Mouse (Mus musculus): Measurements from ENCODE around the gene 1810046K07Rik. TPM values are rescaled to one million over a fixed set of nuclear protein-coding genes. Genes with fewer than 3 reads are reported as not detected.

Gene 1810046K07Rik
- polyA plus RNA-seq, 1 experiment from 2014 or later = not detected

DNA sequence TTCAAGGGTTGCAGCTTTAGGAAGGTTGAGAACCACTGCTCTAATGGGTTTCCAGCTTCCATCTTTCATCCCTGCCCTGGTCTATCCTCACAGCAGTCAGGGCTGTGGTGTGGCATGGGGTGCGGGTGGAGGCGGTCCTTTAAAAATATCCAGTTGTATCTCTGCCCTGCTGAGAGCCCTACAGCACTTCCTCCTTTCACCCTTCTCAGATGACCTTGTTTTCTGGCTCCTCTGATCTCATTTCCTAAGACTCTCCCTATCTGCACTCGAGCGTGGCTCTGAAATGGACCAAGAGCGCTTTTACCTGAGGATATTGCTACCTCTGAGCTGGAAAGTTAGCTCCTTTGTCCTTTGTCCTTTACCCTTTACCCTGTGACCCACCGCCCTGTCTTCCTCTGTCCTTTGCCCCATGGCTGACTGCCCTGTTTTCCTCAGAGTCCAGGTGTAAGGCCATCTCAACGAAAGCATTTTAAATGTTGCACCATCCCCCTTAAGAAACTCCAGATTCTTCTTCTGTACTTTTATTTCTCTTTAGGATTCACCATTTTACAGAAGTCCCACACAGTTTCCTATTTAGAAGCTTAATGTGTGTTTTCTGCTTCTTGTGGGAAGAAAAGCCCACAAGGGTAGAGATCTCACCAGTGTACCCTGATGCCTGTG is 4.2 kb downstream of the 1810046K07Rik start:
- no peak overlapping the region for H3K4me2 ChIP-seq
- H3K4me1 ChIP-seq = no peaks in the 10 kb centered on the region
- no peak overlapping the region for H3K4me3 ChIP-seq (replicated peaks)
- H3K27ac ChIP-seq = no peak overlapping the region
- H3K9ac ChIP-seq = no peak overlapping the region
- ATAC-seq (ENCODE audit: low FRiP score) = no peak
- WGBS = 87% methylated on average over 7 of the region's 7 CpGs
- H3K9me3 ChIP-seq = no peaks in the 10 kb centered on the region
- no peaks in the 10 kb centered on the region for H3K36me3 ChIP-seq (replicated peaks)
- no peaks in the 10 kb centered on the region for H3K27me3 ChIP-seq

DNA sequence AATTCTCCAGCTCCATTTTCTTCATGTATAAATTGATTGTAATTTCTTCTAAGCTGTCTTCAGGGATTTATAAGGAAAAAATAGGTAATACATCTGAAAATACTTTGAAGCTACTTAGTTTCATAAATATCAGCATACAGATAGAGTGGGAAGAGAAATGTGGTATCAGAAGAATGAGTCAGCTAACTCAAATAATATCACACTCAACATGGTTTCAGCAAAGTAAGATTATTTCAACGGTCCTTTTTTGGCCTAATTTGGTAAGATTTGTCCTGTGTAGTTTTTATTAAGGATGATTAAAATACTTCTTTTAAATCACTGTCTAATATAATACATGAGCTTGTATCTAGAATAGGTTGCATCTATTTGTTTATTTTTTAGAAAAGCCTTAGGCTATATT is 8.6 kb downstream of the 1810046K07Rik start:
- Histone ChIP-seq H3K27ac (no peak overlapping the region), H3K27me3 (no peaks in the 10 kb centered on the region), H3K4me1 (no peaks in the 10 kb centered on the region), H3K9me3 (no peaks in the 10 kb centered on the region), H3K36me3 (replicated peaks) (no peaks in the 10 kb centered on the region), H3K4me3 (replicated peaks) (no peak overlapping the region), H3K9ac (no peak overlapping the region), H3K4me2 (no peak overlapping the region)
- 95% methylated on average over 1 of the region's 1 CpGs for WGBS
- no peak for ATAC-seq (ENCODE audit: low FRiP score)

DNA sequence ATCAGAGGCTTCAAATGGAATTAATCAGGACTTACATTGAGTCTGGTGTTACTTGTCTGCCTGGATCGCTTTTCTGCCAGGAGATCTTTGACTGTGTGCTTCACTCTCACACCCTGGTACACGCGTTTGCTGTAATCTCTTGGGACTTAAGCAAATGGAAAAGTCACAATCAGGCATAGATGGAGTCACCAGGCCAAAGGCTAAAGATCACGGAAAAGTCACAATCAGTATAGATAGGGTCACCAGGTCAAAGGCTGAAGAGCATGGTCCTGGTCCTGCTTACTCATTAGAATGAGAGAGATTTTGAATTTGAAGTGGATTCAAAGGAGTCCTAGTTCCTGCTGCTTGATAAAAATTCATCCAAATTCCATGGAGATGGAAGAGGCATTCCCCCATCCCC is 10.5 kb downstream of the 1810046K07Rik start:
- Histone ChIP-seq H3K4me3 (replicated peaks) (no peak overlapping the region), H3K9me3 (no peaks in the 10 kb centered on the region), H3K36me3 (replicated peaks) (no peaks in the 10 kb centered on the region), H3K27me3 (no peaks in the 10 kb centered on the region), H3K4me1 (no peaks in the 10 kb centered on the region), H3K9ac (no peak overlapping the region), H3K27ac (no peak overlapping the region), H3K4me2 (no peak overlapping the region)
- ATAC-seq (ENCODE audit: low FRiP score) = no peak
- WGBS = 83% methylated on average over 4 of the region's 4 CpGs

DNA sequence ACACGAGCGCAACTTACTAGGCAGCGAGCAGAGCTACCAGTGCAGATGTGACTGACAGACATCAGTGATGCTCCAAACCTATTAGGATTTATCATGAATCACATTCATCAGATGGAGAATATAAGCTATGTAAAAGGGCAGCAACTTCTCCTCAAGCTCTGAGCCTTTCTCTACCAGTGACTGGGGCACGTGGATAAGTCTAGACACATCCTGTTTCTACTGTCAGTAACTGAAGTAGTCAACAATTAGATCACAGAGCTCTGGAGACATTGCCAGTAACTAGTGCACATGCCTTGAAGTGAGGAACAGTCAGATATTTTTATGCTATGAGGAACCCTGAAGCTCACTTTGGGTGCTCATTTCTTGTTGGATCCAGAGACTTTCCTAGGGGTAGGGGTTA is 11.4 kb downstream of the 1810046K07Rik start:
- no peaks in the 10 kb centered on the region for H3K27me3 ChIP-seq
- no peak overlapping the region for H3K4me2 ChIP-seq
- H3K36me3 ChIP-seq (replicated peaks) = no peaks in the 10 kb centered on the region
- H3K4me1 ChIP-seq = no peaks in the 10 kb centered on the region
- ATAC-seq (ENCODE audit: low FRiP score) = no peak
- H3K4me3 ChIP-seq (replicated peaks) = no peak overlapping the region
- no peak overlapping the region for H3K9ac ChIP-seq
- H3K9me3 ChIP-seq = no peaks in the 10 kb centered on the region
- WGBS = 93% methylated on average over 4 of the region's 4 CpGs
- no peak overlapping the region for H3K27ac ChIP-seq

DNA sequence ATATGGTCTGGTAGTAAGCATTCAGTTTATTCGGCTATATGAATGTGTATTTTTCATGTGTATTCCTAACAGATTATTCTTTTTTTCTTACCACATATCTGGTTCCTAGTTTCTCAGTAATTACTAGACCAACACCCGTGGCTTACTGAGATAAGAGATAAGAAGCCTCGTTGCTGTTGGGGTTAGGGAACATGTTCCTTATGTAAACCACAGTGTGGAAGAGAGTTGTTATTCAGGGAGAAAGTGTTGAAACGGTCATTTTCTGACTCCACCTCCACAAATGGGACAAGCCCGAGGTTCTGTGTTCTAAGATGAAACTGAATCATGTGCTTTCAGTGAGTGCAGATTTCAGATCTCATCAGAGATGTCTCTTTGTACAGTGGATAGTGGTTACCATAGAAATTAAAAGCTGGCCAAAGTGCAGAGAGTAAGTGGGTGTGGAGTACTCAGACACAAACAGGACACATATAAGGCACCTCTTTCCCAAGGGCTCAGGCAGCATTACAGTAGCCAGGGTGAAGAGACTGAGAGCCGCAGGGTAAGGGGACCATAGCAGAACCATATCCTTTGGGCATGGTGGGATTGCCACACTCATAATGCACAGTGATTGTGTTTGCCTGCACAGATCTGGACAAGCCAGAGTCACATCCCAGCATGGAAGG is 13.2 kb downstream of the 1810046K07Rik start:
- no peak overlapping the region for H3K9ac ChIP-seq
- no peak overlapping the region for H3K4me3 ChIP-seq (replicated peaks)
- H3K27me3 ChIP-seq = no peaks in the 10 kb centered on the region
- no peaks in the 10 kb centered on the region for H3K9me3 ChIP-seq
- H3K27ac ChIP-seq = no peak overlapping the region
- H3K4me1 ChIP-seq = no peaks in the 10 kb centered on the region
- no peak for ATAC-seq (ENCODE audit: low FRiP score)
- WGBS = 84% methylated on average over 6 of the region's 6 CpGs
- no peaks in the 10 kb centered on the region for H3K36me3 ChIP-seq (replicated peaks)
- H3K4me2 ChIP-seq = no peak overlapping the region

DNA sequence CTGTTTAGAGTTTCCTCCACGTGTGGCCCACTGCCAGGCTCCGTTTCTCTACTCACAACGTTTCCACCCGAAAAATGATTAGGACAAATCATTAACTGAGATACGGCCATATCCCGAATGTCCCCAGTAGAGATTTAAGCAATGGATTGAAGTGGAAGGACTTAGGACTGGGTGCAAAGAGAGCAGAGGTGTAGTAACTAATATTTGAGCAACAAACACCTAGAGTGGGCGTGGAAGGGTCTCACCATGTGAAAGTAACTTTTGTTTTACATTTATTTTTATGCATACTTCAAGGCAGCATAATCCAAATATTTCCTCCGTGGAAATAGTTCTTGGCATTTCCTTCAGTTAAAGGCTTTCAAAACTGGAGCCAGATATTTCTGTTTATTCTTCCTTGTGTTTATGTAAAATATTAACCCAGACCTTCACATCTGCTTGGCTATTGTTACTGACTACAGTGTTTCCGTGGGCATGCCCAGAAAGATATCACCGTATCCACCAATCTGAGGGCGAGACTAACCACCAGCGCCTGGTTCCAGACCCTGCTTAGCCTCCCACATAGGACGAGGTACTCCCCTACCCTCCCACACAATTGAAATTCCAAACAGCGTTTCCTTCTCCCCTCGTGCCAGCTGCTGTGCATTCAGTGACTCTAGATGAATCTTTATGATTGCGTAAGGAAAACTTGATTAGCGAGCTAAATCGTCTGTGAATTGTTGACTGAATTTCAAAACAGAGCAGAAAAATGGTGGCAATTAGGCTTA is 16.0 kb downstream of the 1810046K07Rik start:
- H3K27ac ChIP-seq = no peak overlapping the region
- WGBS = 65% methylated on average over 18 of the region's 18 CpGs
- H3K9me3 ChIP-seq = no peaks in the 10 kb centered on the region
- H3K4me2 ChIP-seq = no peak overlapping the region
- no peaks in the 10 kb centered on the region for H3K4me1 ChIP-seq
- H3K36me3 ChIP-seq (replicated peaks) = no peaks in the 10 kb centered on the region
- no peak overlapping the region for H3K9ac ChIP-seq
- ATAC-seq (ENCODE audit: low FRiP score) = no peak
- no peak overlapping the region for H3K4me3 ChIP-seq (replicated peaks)
- no peaks in the 10 kb centered on the region for H3K27me3 ChIP-seq

- H3K27me3 ChIP-seq = no peaks in the 10 kb centered on the region
- 93% methylated on average over 7 of the region's 7 CpGs for WGBS
- no peaks in the 10 kb centered on the region for H3K36me3 ChIP-seq (replicated peaks)
- H3K4me3 ChIP-seq (replicated peaks) = no peak overlapping the region
- no peaks in the 10 kb centered on the region for H3K9me3 ChIP-seq
- ATAC-seq (ENCODE audit: low FRiP score) = no peak
- H3K9ac ChIP-seq = no peak overlapping the region
- no peak overlapping the region for H3K27ac ChIP-seq
- no peaks in the 10 kb centered on the region for H3K4me1 ChIP-seq
- H3K4me2 ChIP-seq = no peak overlapping the region
Measured at GRCm38 (mm10) chr9:51310515-51310914, 18.2 kb downstream of the 1810046K07Rik start.

- no peak overlapping the region for H3K4me2 ChIP-seq
- H3K9ac ChIP-seq = no peak overlapping the region
- H3K4me1 ChIP-seq = no peaks in the 10 kb centered on the region
- no peaks in the 10 kb centered on the region for H3K9me3 ChIP-seq
- 91% methylated on average over 3 of the region's 3 CpGs for WGBS
- no peaks in the 10 kb centered on the region for H3K36me3 ChIP-seq (replicated peaks)
- H3K27me3 ChIP-seq = no peaks in the 10 kb centered on the region
- H3K4me3 ChIP-seq (replicated peaks) = no peak overlapping the region
- no peak for ATAC-seq (ENCODE audit: low FRiP score)
- H3K27ac ChIP-seq = no peak overlapping the region
Measured at GRCm38 (mm10) chr9:51306351-51306750, 22.4 kb downstream of the 1810046K07Rik start.

GRCm38 (mm10) chr9:51305146-51305545 is 23.6 kb downstream of the 1810046K07Rik start:
- ATAC-seq (ENCODE audit: low FRiP score) = no peak
- no peak overlapping the region for H3K4me3 ChIP-seq (replicated peaks)
- H3K9ac ChIP-seq = no peak overlapping the region
- no peak overlapping the region for H3K27ac ChIP-seq
- WGBS = 76% methylated on average over 3 of the region's 3 CpGs
- H3K27me3 ChIP-seq = no peaks in the 10 kb centered on the region
- no peaks in the 10 kb centered on the region for H3K36me3 ChIP-seq (replicated peaks)
- H3K9me3 ChIP-seq = no peaks in the 10 kb centered on the region
- H3K4me2 ChIP-seq = no peak overlapping the region
- H3K4me1 ChIP-seq = no peaks in the 10 kb centered on the region

DNA sequence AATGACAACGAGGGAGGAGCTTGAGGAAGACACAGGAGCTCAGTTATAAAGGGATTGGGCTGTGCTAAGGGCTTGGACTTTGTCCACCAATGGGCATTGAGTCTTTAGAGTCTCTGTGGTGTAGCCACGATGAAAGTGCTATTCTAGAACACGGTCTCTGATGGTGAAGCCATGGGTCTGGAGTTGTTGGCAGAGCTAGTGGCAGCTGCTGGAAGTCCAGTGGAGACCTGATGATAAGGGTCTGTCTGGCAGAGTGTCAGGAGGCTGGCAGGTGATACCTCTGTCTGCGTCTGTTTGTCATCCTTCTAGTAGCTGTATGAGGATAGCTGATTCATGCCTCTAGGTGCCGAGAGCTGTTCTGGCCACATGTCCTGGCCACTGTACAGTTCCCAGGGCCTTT is 24.7 kb downstream of the 1810046K07Rik start:
- Histone ChIP-seq H3K4me2 (no peak overlapping the region), H3K4me1 (no peaks in the 10 kb centered on the region), H3K27ac (no peak overlapping the region), H3K4me3 (replicated peaks) (no peak overlapping the region), H3K27me3 (no peaks in the 10 kb centered on the region), H3K9me3 (no peaks in the 10 kb centered on the region), H3K9ac (no peak overlapping the region), H3K36me3 (replicated peaks) (no peaks in the 10 kb centered on the region)
- ATAC-seq (ENCODE audit: low FRiP score) = no peak
- 82% methylated on average over 5 of the region's 5 CpGs for WGBS

- Histone ChIP-seq H3K4me2 (no peak overlapping the region), H3K9ac (no peak overlapping the region), H3K4me3 (replicated peaks) (no peak overlapping the region), H3K27me3 (no peaks in the 10 kb centered on the region), H3K36me3 (replicated peaks) (no peaks in the 10 kb centered on the region), H3K9me3 (no peaks in the 10 kb centered on the region), H3K27ac (no peak overlapping the region), H3K4me1 (no peaks in the 10 kb centered on the region)
- ATAC-seq (ENCODE audit: low FRiP score) = no peak
- WGBS = 81% methylated on average over 8 of the region's 8 CpGs
Measured at GRCm38 (mm10) chr9:51293541-51293940, 35.2 kb downstream of the 1810046K07Rik start.

DNA sequence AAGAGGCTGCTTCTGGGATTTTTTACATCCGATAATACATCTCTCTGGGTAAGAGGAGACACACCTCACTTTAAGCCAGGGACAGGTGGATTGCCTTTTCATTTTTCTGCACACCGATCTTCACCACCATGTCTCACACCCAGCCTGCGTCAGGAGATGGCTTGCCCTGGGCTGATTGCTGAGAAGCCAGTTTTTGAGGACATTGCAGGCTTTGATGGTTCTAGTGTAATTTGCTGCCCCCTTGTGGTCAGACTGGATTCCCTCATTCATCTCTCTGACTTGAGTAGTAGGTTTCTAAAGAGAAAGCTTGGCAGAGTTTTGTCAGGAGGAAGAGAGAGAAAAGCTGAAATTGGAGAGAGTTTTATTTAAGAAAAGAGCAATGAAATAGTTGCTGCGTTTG is 36.0 kb downstream of the 1810046K07Rik start:
- 33% methylated on average over 4 of the region's 4 CpGs for WGBS
- ATAC-seq (ENCODE audit: low FRiP score) = 0 out of 2 replicates have a peak, but pooled peaks have one; percentile 39
- Histone ChIP-seq H3K36me3 (replicated peaks) (no peaks in the 10 kb centered on the region), H3K4me3 (replicated peaks) (no peak overlapping the region), H3K4me2 (no peak overlapping the region), H3K27me3 (no peaks in the 10 kb centered on the region), H3K9ac (no peak overlapping the region), H3K9me3 (no peaks in the 10 kb centered on the region), H3K4me1 (no peaks in the 10 kb centered on the region), H3K27ac (no peak overlapping the region)

All from forebrain, embryonic 12.5 days (tissue).